Mouse (Mus musculus) CH12.LX (cell line): Measurements from ENCODE around the gene Naa25. TPM values are rescaled to one million over a fixed set of nuclear protein-coding genes. Genes with fewer than 3 reads are reported as not detected.

Source experiments
- DNase-seq: peaks from one replicate; pipeline ENCODE4 v3.0.0-alpha.2; 2013; ENCODE audit errors: extremely low read depth
- H3K27ac ChIP-seq: 2 replicates; pipeline ENCODE4 v1.5.1; 2012; ENCODE audit warnings: low read depth, mild to moderate bottlenecking, control low read depth, moderate library complexity; ENCODE audit not compliant: insufficient read depth
- H3K27me3 ChIP-seq: replicated peaks from 2 replicates; pipeline ENCODE3; 2012; ENCODE audit warnings: inconsistent platforms
- H3K36me3 ChIP-seq, 2 experiments: replicated peaks in 1 of 2; 2 replicates each; pipeline versions ENCODE3 to v1.6.1; 2012; ENCODE audit warnings: inconsistent platforms in 1 of 2, low read length in 1 of 2, mild to moderate bottlenecking in 1 of 2, mixed read lengths in 1 of 2, moderate library complexity in 1 of 2; ENCODE audit not compliant: control insufficient read depth in 1 of 2, insufficient read depth in 1 of 2
- H3K4me1 ChIP-seq, 2 experiments: 2 replicates each; pipeline ENCODE4 v1.6.1; 2012; ENCODE audit warnings: inconsistent platforms in 1 of 2, moderate library complexity in 1 of 2; ENCODE audit not compliant: insufficient read depth in 2 of 2, control insufficient read depth in 1 of 2
- H3K4me2 ChIP-seq: 2 replicates; pipeline ENCODE4 v1.6.1; 2012; ENCODE audit warnings: low read depth, mild to moderate bottlenecking, control low read depth; ENCODE audit not compliant: poor library complexity, insufficient read depth, severe bottlenecking
- H3K4me3 ChIP-seq, 3 experiments: fragments of 150-350 bp in 1 of 3; sonication (generic) in 1 of 3; replicated peaks in 1 of 3; 2 replicates each; pipeline versions ENCODE3 to v1.5.1; 2011 to 2012; ENCODE audit warnings: low read depth in 2 of 3, low read length in 2 of 3, mild to moderate bottlenecking in 2 of 3, moderate library complexity in 2 of 3, control low read depth in 1 of 3, improper control_type of control experiment in 1 of 3, inconsistent platforms in 1 of 3, mixed read lengths in 1 of 3; ENCODE audit not compliant: poor library complexity in 1 of 3
- H3K79me2 ChIP-seq: replicated peaks from 2 replicates; pipeline ENCODE4 v1.6.1; 2012; ENCODE audit warnings: mild to moderate bottlenecking, moderate library complexity; ENCODE audit not compliant: control insufficient read depth, poor library complexity, insufficient read depth, severe bottlenecking; ENCODE audit errors: extremely low read depth
- H3K9ac ChIP-seq: 2 replicates; pipeline ENCODE4 v1.6.1; 2012; ENCODE audit warnings: low read depth, mild to moderate bottlenecking, control low read depth, moderate library complexity; ENCODE audit not compliant: insufficient read depth
- H3K9me3 ChIP-seq: replicated peaks from 2 replicates; pipeline ENCODE3; 2012; ENCODE audit warnings: low read length, inconsistent platforms, mixed read lengths
- BHLHE40 ChIP-seq: IDR thresholded peaks from 2 replicates; pipeline ENCODE4 v1.6.1; 2011; ENCODE audit warnings: mild to moderate bottlenecking, low read depth, low read length, improper control_type of control experiment
- CHD1 ChIP-seq: IDR thresholded peaks from 2 replicates; pipeline ENCODE4 v1.6.1; 2012; ENCODE audit warnings: low read depth, low read length, improper control_type of control experiment, inconsistent platforms
- CHD2 ChIP-seq: IDR thresholded peaks from 2 replicates; pipeline ENCODE4 v1.6.1; 2011; ENCODE audit warnings: low read length, improper control_type of control experiment
- CTCF ChIP-seq, 2 experiments: IDR thresholded peaks in 1 of 2; conservative IDR thresholded peaks in 1 of 2; 2 replicates each; pipeline ENCODE4 v1.5.1; 2011 to 2012; ENCODE audit warnings: low read depth in 2 of 2, low read length in 2 of 2, improper control_type of control experiment in 1 of 2, inconsistent platforms in 1 of 2, mild to moderate bottlenecking in 1 of 2, moderate library complexity in 1 of 2
- ETS1 ChIP-seq: conservative IDR thresholded peaks from 2 replicates; pipeline ENCODE4 v1.6.1; 2012; ENCODE audit warnings: low read depth, mild to moderate bottlenecking, inconsistent platforms, low read length, improper control_type of control experiment, moderate library complexity
- GABPA ChIP-seq: IDR thresholded peaks from 2 replicates; pipeline ENCODE4 v1.6.1; 2012; ENCODE audit warnings: low read depth, low read length, improper control_type of control experiment, inconsistent platforms; ENCODE audit not compliant: insufficient replicate concordance
- HCFC1 ChIP-seq: IDR thresholded peaks from 2 replicates; pipeline ENCODE4 v1.6.1; 2012; ENCODE audit warnings: low read depth, mild to moderate bottlenecking, inconsistent platforms, low read length, improper control_type of control experiment
- JUN ChIP-seq: IDR thresholded peaks from 2 replicates; pipeline ENCODE4 v1.6.1; 2011; ENCODE audit warnings: low read depth, mild to moderate bottlenecking, low read length, improper control_type of control experiment, moderate library complexity; ENCODE audit not compliant: insufficient read depth
- JUND ChIP-seq: conservative IDR thresholded peaks from 2 replicates; pipeline ENCODE4 v1.6.1; 2011; ENCODE audit warnings: low read depth, low read length, improper control_type of control experiment
- KAT2A ChIP-seq: IDR thresholded peaks from 2 replicates; pipeline ENCODE4 v1.6.1; 2012; ENCODE audit warnings: low read length, improper control_type of control experiment, inconsistent platforms; ENCODE audit not compliant: insufficient replicate concordance
- MAFK ChIP-seq: IDR thresholded peaks from 2 replicates; pipeline ENCODE4 v1.6.1; 2011; ENCODE audit warnings: low read length, improper control_type of control experiment; ENCODE audit not compliant: insufficient replicate concordance
- MAX ChIP-seq: IDR thresholded peaks from 2 replicates; pipeline ENCODE4 v1.6.1; 2011; ENCODE audit warnings: low read length, improper control_type of control experiment
- MAZ ChIP-seq: IDR thresholded peaks from 2 replicates; pipeline ENCODE4 v1.6.1; 2012; ENCODE audit warnings: low read depth, mild to moderate bottlenecking, inconsistent platforms, low read length, improper control_type of control experiment, moderate library complexity
- MEF2A ChIP-seq: IDR thresholded peaks from 2 replicates; pipeline ENCODE4 v1.6.1; 2014; ENCODE audit warnings: low read depth, mild to moderate bottlenecking, inconsistent platforms, low read length, improper control_type of control experiment, borderline replicate concordance
- MXI1 ChIP-seq: IDR thresholded peaks from 2 replicates; pipeline ENCODE4 v1.6.1; 2011; ENCODE audit warnings: mild to moderate bottlenecking, low read depth, low read length, improper control_type of control experiment
- MYC ChIP-seq: IDR thresholded peaks from 2 replicates; pipeline ENCODE4 v1.6.1; 2011; ENCODE audit warnings: low read depth, mild to moderate bottlenecking, improper control_type of control experiment, low read length
- NRF1 ChIP-seq: IDR thresholded peaks from 2 replicates; pipeline ENCODE4 v1.6.1; 2014; ENCODE audit warnings: low read depth, mild to moderate bottlenecking, inconsistent platforms, low read length, improper control_type of control experiment, moderate library complexity
- PAX5 ChIP-seq: IDR thresholded peaks from 2 replicates; pipeline ENCODE4 v1.6.1; 2012; ENCODE audit warnings: low read length, inconsistent platforms, mixed read lengths
- RAD21 ChIP-seq: IDR thresholded peaks from 2 replicates; pipeline ENCODE4 v1.6.1; 2011; ENCODE audit warnings: low read depth, mild to moderate bottlenecking, low read length, improper control_type of control experiment, moderate library complexity
- RCOR1 ChIP-seq: conservative IDR thresholded peaks from 2 replicates; pipeline ENCODE4 v1.6.1; 2012; ENCODE audit warnings: low read depth, mild to moderate bottlenecking, inconsistent platforms, low read length, improper control_type of control experiment
- SIN3A ChIP-seq: IDR thresholded peaks from 2 replicates; pipeline ENCODE4 v1.6.1; 2012; ENCODE audit warnings: low read length, improper control_type of control experiment, inconsistent platforms
- TBP ChIP-seq: conservative IDR thresholded peaks from 2 replicates; pipeline ENCODE4 v1.6.1; 2011; ENCODE audit warnings: low read depth, low read length, improper control_type of control experiment
- TCF12 ChIP-seq: IDR thresholded peaks from 2 replicates; pipeline ENCODE4 v1.6.1; 2014; ENCODE audit warnings: low read depth, mild to moderate bottlenecking, inconsistent platforms, low read length, improper control_type of control experiment
- UBTF ChIP-seq: IDR thresholded peaks from 2 replicates; pipeline ENCODE4 v1.6.1; 2012; ENCODE audit warnings: low read depth, mild to moderate bottlenecking, inconsistent platforms, low read length, improper control_type of control experiment, moderate library complexity
- USF1 ChIP-seq: IDR thresholded peaks from 2 replicates; pipeline ENCODE4 v1.6.1; 2014; ENCODE audit warnings: low read depth, mild to moderate bottlenecking, inconsistent platforms, low read length, improper control_type of control experiment
- USF2 ChIP-seq: conservative IDR thresholded peaks from 2 replicates; pipeline ENCODE4 v1.6.1; 2011; ENCODE audit warnings: low read depth, low read length, improper control_type of control experiment
- ZKSCAN1 ChIP-seq: IDR thresholded peaks from 2 replicates; pipeline ENCODE4 v1.6.1; 2012; ENCODE audit warnings: low read depth, inconsistent platforms, low read length, improper control_type of control experiment, borderline replicate concordance
- ZNF384 ChIP-seq: IDR thresholded peaks from 2 replicates; pipeline ENCODE4 v1.6.1; 2012; ENCODE audit warnings: low read depth, low read length, improper control_type of control experiment, inconsistent platforms
- dilution Hi-C: fragments of 300-500 bp; cut with MboI; formaldehyde crosslinking; loops from 2 replicates; pipeline ENCODE4 v1.14.3; 2020; ENCODE audit warnings: low sequenced_read_pairs; ENCODE audit not compliant: extremely low pct_unique_long_range_greater_than_20kb, extremely low pct_ligation_motif_present
- in situ Hi-C: fragments of 300-500 bp; cut with MboI; formaldehyde crosslinking; loops from 3 replicates; pipeline ENCODE4 v1.14.3; 2019; ENCODE audit warnings: low sequenced_read_pairs, low pct_ligation_motif_present, low pct_unique_long_range_greater_than_20kb, mixed read lengths
- polyA plus RNA-seq: library from polyadenylated mRNA; unstranded; fragments of >175 nt; gene quantifications from 2 replicates; pipeline ENCODE4 v1.2.1, GENCODE M21; 2012; ENCODE audit warnings: low read depth; ENCODE audit not compliant: insufficient read length
- total RNA-seq, 2 experiments: library from RNA; depleted of rRNA; stranded (reverse); fragments of 300-350 nt in 1 of 2; fragments of >200 nt in 1 of 2; gene quantifications; 2 replicates each; pipeline ENCODE4 v1.2.3; 2012 to 2014

Gene Naa25
- total and polyA plus RNA-seq, 3 experiments = 41.3 to 60.3 (median 59.7) TPM

DNA sequence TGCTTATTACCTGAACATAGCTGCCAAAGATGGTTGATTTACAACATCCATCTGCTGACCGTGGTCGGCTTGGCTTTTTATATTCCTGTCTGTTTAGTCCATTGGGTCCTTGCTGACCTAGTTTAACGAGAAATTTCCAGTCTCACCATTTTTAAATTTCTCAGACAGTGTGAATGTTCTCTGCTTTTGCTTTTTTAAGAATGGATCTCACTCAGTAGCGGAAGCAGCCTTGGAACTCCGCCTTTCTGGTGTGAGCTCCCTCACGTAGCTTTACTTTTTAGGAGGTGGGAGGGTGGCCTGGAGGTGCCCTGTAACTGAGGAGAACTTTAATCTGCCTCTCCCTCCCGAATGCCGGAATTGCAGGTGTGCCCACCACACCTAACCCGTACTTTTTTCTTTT lies 23.0 kb downstream of the Naa25 start:
- in situ Hi-C loops = no loop called here
- Histone ChIP-seq H3K27ac (no peak overlapping the region), H3K79me2 (peaks cover 9% of the 10 kb centered on the region), H3K4me1 (peaks cover 0 to 15% of the 10 kb centered on the region in 2 experiments; a peak in 2 of 4 replicates), H3K27me3 (no peaks in the 10 kb centered on the region), H3K4me2 (no peak overlapping the region), H3K9ac (no peak overlapping the region), H3K36me3 (peaks cover 83 to 97% of the 10 kb centered on the region in 2 experiments), H3K9me3 (no peaks in the 10 kb centered on the region), H3K4me3 (no peak overlapping the region)
- dilution Hi-C loops = no loop called here
- TF ChIP-seq MEF2A (no peak), KAT2A (no peak), BHLHE40 (no peak), MXI1 (no peak), CHD1 (no peak), MYC (no peak), ZKSCAN1 (no peak), JUND (no peak), USF2 (no peak), HCFC1 (no peak), MAFK (no peak), GABPA (no peak), UBTF (no peak), CTCF (conservative IDR thresholded peaks at IDR 0.05 in 1 of 2, IDR thresholded peaks at IDR 0.05 in 1 of 2; ENCODE audit: low read depth in 2 of 2, low read length in 2 of 2) (no peak), USF1 (no peak), ETS1 (no peak), RAD21 (no peak)
- DNase-seq = no peak

DNA sequence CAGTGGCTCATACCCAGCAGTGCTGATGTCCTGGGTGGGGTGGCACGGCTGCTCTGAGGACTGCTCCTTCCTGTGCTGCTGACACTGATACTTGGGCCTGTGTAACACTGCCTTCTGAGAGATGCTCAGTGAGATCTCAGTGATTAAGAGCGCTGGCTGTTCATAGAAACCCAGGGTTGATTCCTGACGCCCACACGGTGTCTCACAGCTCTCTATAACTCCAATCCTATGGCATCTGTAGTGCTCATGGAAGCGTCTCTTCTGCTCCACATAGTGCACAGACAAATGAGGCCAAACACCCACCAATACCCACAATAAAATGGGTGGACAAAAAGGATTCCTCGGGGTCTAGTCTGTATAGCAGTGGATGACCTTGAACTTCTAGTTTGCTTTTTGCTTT lies 25.1 kb downstream of the Naa25 start:
- Histone ChIP-seq H3K9ac (no peak overlapping the region), H3K4me2 (no peak overlapping the region), H3K79me2 (0 out of 2 replicates have a peak, but pooled peaks cover 5% of the 10 kb centered on the region), H3K27me3 (no peaks in the 10 kb centered on the region), H3K9me3 (no peaks in the 10 kb centered on the region), H3K4me1 (peaks cover 0 to 20% of the 10 kb centered on the region in 2 experiments; a peak in 2 of 4 replicates), H3K4me3 (no peak overlapping the region), H3K36me3 (peaks cover 83 to 97% of the 10 kb centered on the region in 2 experiments), H3K27ac (no peak overlapping the region)
- no peak for DNase-seq
- TF ChIP-seq JUN = no peak
- TF ChIP-seq MYC = no peak
- no peak for TF ChIP-seq NRF1
- TF ChIP-seq SIN3A = no peak
- no peak for TF ChIP-seq UBTF
- TF ChIP-seq CHD2 = no peak
- no peak for TF ChIP-seq ZNF384
- no peak for TF ChIP-seq TCF12
- TF ChIP-seq MAZ = no peak
- no peak for TF ChIP-seq TBP
- no peak for TF ChIP-seq MAX
- TF ChIP-seq RCOR1 = no peak
- no peak for TF ChIP-seq MEF2A
- no peak for TF ChIP-seq PAX5
- no peak for TF ChIP-seq USF1
- no peak for TF ChIP-seq RAD21
- no peak for TF ChIP-seq CTCF (conservative IDR thresholded peaks at IDR 0.05 in 1 of 2, IDR thresholded peaks at IDR 0.05 in 1 of 2; ENCODE audit: low read depth in 2 of 2, low read length in 2 of 2)
- no peak for TF ChIP-seq ZKSCAN1
- in situ Hi-C loops (no loop called here), dilution Hi-C loops (no loop called here)
